Mouse (Mus musculus) kidney, postnatal 0 days (tissue): ENCODE results near the gene Pdha1. TPM values are rescaled to one million over a fixed set of nuclear protein-coding genes. Genes with fewer than 3 reads are reported as not detected.

ENCODE experiments used
- ATAC-seq: fragments of 200-750 bp; cut with Nextera tagmentation; replicated peaks from 2 replicates; pipeline ENCODE4 v1.8.0; 2017; ENCODE audit warnings: low read depth, moderate number of reproducible peaks, moderate TSS enrichment, moderate library complexity; ENCODE audit not compliant: low FRiP score
- DNase-seq: peaks from one replicate; pipeline ENCODE4 v3.0.0-alpha.2; 2016; ENCODE audit warnings: low spot score
- H3K27ac ChIP-seq: fragments of 300-500 bp; sonication (generic); 2 replicates; pipeline ENCODE4 v1.5.1; 2014; ENCODE audit warnings: mild to moderate bottlenecking
- H3K27me3 ChIP-seq: fragments of 300-500 bp; sonication (generic); 2 replicates; pipeline ENCODE4 v1.6.1; 2014; ENCODE audit warnings: low read length, mixed read lengths; ENCODE audit not compliant: insufficient read depth
- H3K36me3 ChIP-seq: fragments of 300-500 bp; sonication (generic); 2 replicates; pipeline ENCODE4 v1.6.1; 2014; ENCODE audit warnings: low read length, mixed read lengths; ENCODE audit not compliant: insufficient read depth
- H3K4me1 ChIP-seq: fragments of 300-500 bp; sonication (generic); replicated peaks from 2 replicates; pipeline ENCODE4 v1.6.1; 2014; ENCODE audit warnings: antibody characterized with exemption, low read length, mixed read lengths; ENCODE audit not compliant: insufficient read depth
- H3K4me2 ChIP-seq: fragments of 300-500 bp; sonication (generic); 2 replicates; pipeline ENCODE4 v1.6.1; 2014; ENCODE audit warnings: mild to moderate bottlenecking, low read length, moderate library complexity, mixed read lengths
- H3K4me3 ChIP-seq: fragments of 300-500 bp; sonication (generic); replicated peaks from 2 replicates; pipeline ENCODE4 v1.5.1; 2014; ENCODE audit warnings: low read depth, low read length
- H3K9ac ChIP-seq: fragments of 300-500 bp; sonication (generic); 2 replicates; pipeline ENCODE4 v1.6.1; 2014; ENCODE audit warnings: low read depth, low read length
- H3K9me3 ChIP-seq: fragments of 300-500 bp; sonication (generic); replicated peaks from 2 replicates; pipeline ENCODE4 v1.6.1; 2016; ENCODE audit warnings: low read length, inconsistent platforms, mixed read lengths
- CTCF ChIP-seq: IDR thresholded peaks from 2 replicates; pipeline ENCODE4 v1.5.1; 2016; ENCODE audit warnings: antibody characterized with exemption, low read depth, mild to moderate bottlenecking, moderate library complexity
- WGBS: fragments of 180-500 bp; shearing (Covaris S2); extraction: QIAGEN DNeasy Blood & Tissue Kit; methylation state at CpG from one replicate; pipeline ENCODE4 v1.1.7; 2014; 5-methylcytosine and 5-hydroxymethylcytosine counted together
- polyA plus RNA-seq: library from polyadenylated mRNA; unstranded; fragments of >200 nt; fragmentation: Nextera tagmentation; extraction: Ambion mirVana; gene quantifications from 2 replicates; pipeline ENCODE4 v1.2.1, GENCODE M21; 2015

Gene Pdha1
- polyA plus RNA-seq, 1 experiment from 2014 or later = 160 TPM

- no peak overlapping the region for H3K4me3 ChIP-seq
- TF ChIP-seq CTCF = no peak
- H3K9ac ChIP-seq = no peak overlapping the region
- no peak for DNase-seq
- no peaks in the 10 kb centered on the region for H3K36me3 ChIP-seq
- 83% methylated on average over 11 of the region's 11 CpGs for WGBS
- no peak for ATAC-seq
- H3K9me3 ChIP-seq = no peaks in the 10 kb centered on the region
- no peak overlapping the region for H3K27ac ChIP-seq
- no peak overlapping the region for H3K4me2 ChIP-seq
- H3K4me1 ChIP-seq = no peaks in the 10 kb centered on the region
- no peaks in the 10 kb centered on the region for H3K27me3 ChIP-seq
These were observed 3.9 kb downstream of the Pdha1 start for GRCm38 (mm10) chrX:160134136-160134843.

- peak; percentile 79 for TF ChIP-seq CTCF
- DNase-seq = peak; percentile 65
These were observed 21.6 kb downstream of the Pdha1 start for GRCm38 (mm10) chrX:160116658-160117057.

DNA sequence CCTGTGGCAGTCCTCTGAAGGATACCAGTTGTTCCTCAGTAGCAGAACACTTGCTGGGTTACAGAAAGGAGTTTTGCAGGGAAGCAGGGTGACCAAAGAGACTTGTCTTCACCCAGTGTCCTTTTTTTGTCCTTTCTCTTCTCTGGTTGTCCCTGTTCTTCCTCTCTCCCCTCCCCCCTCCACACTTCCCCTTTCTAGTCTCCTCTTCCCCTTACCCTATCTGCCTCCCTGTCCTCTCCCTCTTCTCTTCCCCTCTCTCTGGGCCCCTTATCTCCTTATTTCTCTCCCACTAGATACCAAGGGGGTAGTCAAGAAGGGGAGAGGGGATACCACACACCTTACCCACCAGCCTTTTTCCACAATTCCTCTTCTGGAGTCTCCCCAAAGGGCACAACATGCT is 22.1 kb downstream of the Pdha1 start:
- Histone ChIP-seq H3K27ac (no peak overlapping the region), H3K4me3 (no peak overlapping the region), H3K36me3 (no peaks in the 10 kb centered on the region), H3K27me3 (no peaks in the 10 kb centered on the region), H3K9me3 (no peaks in the 10 kb centered on the region), H3K9ac (no peak overlapping the region), H3K4me1 (no peaks in the 10 kb centered on the region), H3K4me2 (no peak overlapping the region)
- no peak for DNase-seq
- ATAC-seq = no peak
- TF ChIP-seq CTCF = no peak

More at GRCm38 (mm10) chrX:160116658-160117057, 21.6 kb downstream of the Pdha1 start:
- H3K36me3 ChIP-seq = no peaks in the 10 kb centered on the region
- H3K27me3 ChIP-seq = no peaks in the 10 kb centered on the region
- 78% methylated on average over 3 of the region's 3 CpGs for WGBS
- H3K9ac ChIP-seq = no peak overlapping the region
- no peak overlapping the region for H3K27ac ChIP-seq
- ATAC-seq = no peak
- no peaks in the 10 kb centered on the region for H3K9me3 ChIP-seq
- H3K4me1 ChIP-seq = no peaks in the 10 kb centered on the region
- no peak overlapping the region for H3K4me3 ChIP-seq
- no peak overlapping the region for H3K4me2 ChIP-seq

DNA sequence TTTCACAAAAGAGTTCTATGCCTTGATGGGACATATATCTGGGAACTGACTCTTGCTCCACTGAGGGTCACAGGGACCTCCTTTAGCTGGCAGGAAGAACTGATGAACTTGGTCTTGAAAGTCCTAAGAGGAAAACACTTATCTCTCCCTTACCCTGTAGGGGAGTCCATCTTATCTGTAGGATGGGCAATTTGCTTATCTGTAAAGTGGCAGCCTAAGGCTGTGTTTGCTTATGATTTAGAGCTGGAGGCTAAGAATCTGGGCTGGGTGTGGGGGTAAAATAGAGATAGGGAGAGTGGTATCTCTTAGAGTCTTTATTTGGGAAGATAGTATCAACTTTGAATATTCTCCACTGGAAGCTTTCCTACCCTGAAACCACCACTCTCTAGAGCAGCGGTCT is 24.4 kb downstream of the Pdha1 start:
- DNase-seq (no peak), ATAC-seq (no peak)
- Histone ChIP-seq H3K9me3 (no peaks in the 10 kb centered on the region), H3K4me3 (no peak overlapping the region), H3K36me3 (no peaks in the 10 kb centered on the region), H3K27me3 (no peaks in the 10 kb centered on the region), H3K4me2 (no peak overlapping the region), H3K4me1 (no peaks in the 10 kb centered on the region), H3K27ac (no peak overlapping the region), H3K9ac (no peak overlapping the region)
- no peak for TF ChIP-seq CTCF
- WGBS = 73% methylated on average over 1 of the region's 1 CpGs

DNA sequence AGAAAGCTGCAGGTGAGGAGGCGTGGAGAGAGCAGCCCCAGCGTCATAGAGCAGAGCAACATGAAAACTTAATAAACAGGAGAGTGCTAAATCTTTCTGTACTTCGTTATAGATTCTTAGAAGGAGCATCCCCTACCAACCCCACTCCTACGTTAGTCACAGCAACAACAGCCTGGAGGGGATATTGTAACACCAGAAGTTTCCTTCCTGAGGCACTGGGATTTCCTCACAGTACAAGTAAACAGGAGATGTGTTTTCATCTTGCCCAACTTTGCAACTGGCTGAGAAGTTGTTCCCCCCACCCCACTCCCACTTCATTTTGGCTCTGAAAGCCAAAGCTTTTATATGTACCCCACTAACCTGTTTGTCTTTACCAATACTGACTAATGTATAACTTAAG is 30.4 kb downstream of the Pdha1 start:
- Histone ChIP-seq H3K9me3 (no peaks in the 10 kb centered on the region), H3K27ac (no peak overlapping the region), H3K4me3 (no peak overlapping the region), H3K27me3 (no peaks in the 10 kb centered on the region), H3K36me3 (no peaks in the 10 kb centered on the region), H3K4me2 (no peak overlapping the region), H3K4me1 (no peaks in the 10 kb centered on the region), H3K9ac (no peak overlapping the region)
- 53% methylated on average over 4 of the region's 4 CpGs for WGBS
- no peak for TF ChIP-seq CTCF
- no peak for DNase-seq
- no peak for ATAC-seq

GRCm38 (mm10) chrX:160091973-160092372 is 46.2 kb downstream of the Pdha1 start:
- Histone ChIP-seq H3K9me3 (no peaks in the 10 kb centered on the region), H3K27me3 (no peaks in the 10 kb centered on the region), H3K4me1 (no peaks in the 10 kb centered on the region), H3K9ac (no peak overlapping the region), H3K4me2 (no peak overlapping the region), H3K4me3 (no peak overlapping the region), H3K27ac (no peak overlapping the region), H3K36me3 (no peaks in the 10 kb centered on the region)
- no peak for TF ChIP-seq CTCF
- DNase-seq (no peak), ATAC-seq (no peak)
- WGBS = 67% methylated on average over 1 of the region's 1 CpGs

Other genes with a start within 250 kb of the Pdha1 start
- gene Map3k15, start 150.0 kb downstream of the Pdha1 start, polyA plus RNA-seq = 0.82 and 0.95 TPM in 2 replicates